Mouse (Mus musculus): ENCODE results near the gene Hs3st2.

GRCm38 (mm10) chr7:121441186-121441585 is 49.5 kb downstream of the Hs3st2 start:
- TF ChIP-seq CTCF (IDR thresholded peaks at IDR 0.05; ENCODE audit: borderline replicate concordance, extremely low read depth, insufficient read depth, insufficient read length) (no peak), POLR2A (IDR thresholded peaks at IDR 0.05; ENCODE audit: borderline replicate concordance, extremely low read depth, insufficient read depth, insufficient read length, poor library complexity, severe bottlenecking) (no peak)

Measured in brain, embryonic 14.5 days (tissue).